Mouse (Mus musculus): ENCODE measurements at regions not wholly inside any gene's neighbourhood (a gene's known extent, or its start where the extent isn't known, plus 50 kb on each side); places are given as distances from the start of the nearest gene placed in this dataset.

DNA sequence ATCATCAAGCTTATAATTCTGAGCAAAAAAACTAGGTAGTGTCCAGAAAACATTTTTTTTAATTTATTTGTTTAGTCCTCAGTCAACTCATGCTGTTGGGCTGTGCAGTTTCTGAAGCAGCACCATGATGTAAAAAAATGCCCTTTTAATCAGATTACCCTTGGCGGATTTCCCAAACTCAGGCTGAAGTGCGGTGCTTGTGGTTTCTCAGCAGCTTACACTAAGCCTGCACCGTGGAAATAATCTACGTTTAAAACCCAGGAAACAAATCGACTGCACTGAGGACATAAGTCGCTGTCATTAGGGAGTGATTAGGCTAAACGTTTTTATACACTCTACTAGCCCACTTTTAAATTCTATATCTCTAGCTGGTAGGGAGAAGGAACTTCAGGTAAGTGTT lies 623.4 kb upstream of the Cypt12 start:
- TF ChIP-seq POLR2A (IDR thresholded peaks at IDR 0.05; ENCODE audit: extremely low read depth, insufficient read depth, low read length), result no peak
- TF ChIP-seq CTCF (IDR thresholded peaks at IDR 0.05; ENCODE audit: extremely low read depth, insufficient read depth, low read length), result no peak
